Mouse (Mus musculus) stomach, embryonic 14.5 days (tissue): ENCODE data around the gene Pkd1l3. TPM values are rescaled to one million over a fixed set of nuclear protein-coding genes. Genes with fewer than 3 reads are reported as not detected.
A peak's percentile ranks its signal among the peaks of the same experiment; 100 is the strongest.

ENCODE experiments used
- ATAC-seq: fragments of 200-750 bp; cut with Nextera tagmentation; 2 replicates; pipeline ENCODE4 v1.8.0; 2017; ENCODE audit warnings: low read depth, moderate TSS enrichment; ENCODE audit not compliant: insufficient number of reproducible peaks, insufficient read depth, low FRiP score
- H3K27ac ChIP-seq: fragments of 300-500 bp; sonication (generic); 2 replicates; pipeline ENCODE4 v1.5.1; 2014; ENCODE audit warnings: mild to moderate bottlenecking, low read length, moderate library complexity, mixed read lengths
- H3K27me3 ChIP-seq: fragments of 300-500 bp; sonication (generic); 2 replicates; pipeline ENCODE4 v1.6.1; 2014; ENCODE audit warnings: low read length, control low read depth, mixed read lengths; ENCODE audit not compliant: control insufficient read depth, insufficient read depth
- H3K36me3 ChIP-seq: fragments of 300-500 bp; sonication (generic); 2 replicates; pipeline ENCODE4 v1.6.1; 2014; ENCODE audit warnings: mild to moderate bottlenecking, control low read depth, low read length, moderate library complexity, mixed read lengths; ENCODE audit not compliant: control insufficient read depth, insufficient read depth
- H3K4me1 ChIP-seq: fragments of 300-500 bp; sonication (generic); 2 replicates; pipeline ENCODE4 v1.6.1; 2014; ENCODE audit warnings: low read length, control low read depth, mixed read lengths; ENCODE audit not compliant: control insufficient read depth, insufficient read depth
- H3K4me2 ChIP-seq: fragments of 300-500 bp; sonication (generic); replicated peaks from 2 replicates; pipeline ENCODE4 v1.6.1; 2014; ENCODE audit warnings: low read depth, low read length, control low read depth
- H3K4me3 ChIP-seq: fragments of 300-500 bp; sonication (generic); 2 replicates; pipeline ENCODE4 v1.5.1; 2014; ENCODE audit warnings: low read depth, low read length, control low read depth
- H3K9ac ChIP-seq: fragments of 300-500 bp; sonication (generic); replicated peaks from 2 replicates; pipeline ENCODE4 v1.6.1; 2014; ENCODE audit warnings: low read depth, mild to moderate bottlenecking, control low read depth, low read length, moderate library complexity, mixed read lengths
- H3K9me3 ChIP-seq: fragments of 300-500 bp; sonication (generic); 2 replicates; pipeline ENCODE4 v1.6.1; 2016; ENCODE audit warnings: low read depth, low read length, control low read depth; ENCODE audit not compliant: control insufficient read depth
- WGBS: fragments of 180-500 bp; shearing (Covaris S2); extraction: QIAGEN DNeasy Blood & Tissue Kit; methylation state at CpG from one replicate; pipeline ENCODE4 v1.1.7; 2014; 5-methylcytosine and 5-hydroxymethylcytosine counted together
- polyA plus RNA-seq: library from polyadenylated mRNA; unstranded; fragments of >200 nt; fragmentation: Nextera tagmentation; extraction: Ambion mirVana; gene quantifications from 2 replicates; pipeline ENCODE4 v1.2.1, GENCODE M21; 2014

The Pkd1l3 gene
- polyA plus RNA-seq, 1 experiment from 2014 or later = not detected

DNA sequence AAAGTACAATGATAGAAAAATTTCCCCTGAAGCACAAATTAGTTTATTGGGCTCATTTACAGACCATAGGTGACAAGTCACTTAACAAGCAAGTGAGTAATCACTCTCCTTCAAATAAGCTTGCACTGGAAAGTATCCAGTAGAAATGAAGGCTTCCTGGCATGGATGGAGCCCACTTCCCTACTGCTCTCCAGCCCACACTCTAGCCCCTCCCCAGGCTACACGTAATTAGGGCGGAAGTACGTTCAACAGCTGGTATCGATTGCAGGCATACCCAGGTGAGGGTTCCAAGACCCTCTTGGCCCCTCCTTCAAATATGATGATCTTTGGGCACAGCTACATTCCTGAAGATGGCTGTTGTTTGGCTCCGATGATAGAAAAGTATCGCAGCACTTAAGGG is 79.8 kb downstream of the Pkd1l3 start:
- Histone ChIP-seq H3K9me3 (no peaks in the 10 kb centered on the region), H3K9ac (no peak overlapping the region), H3K4me2 (peak overlapping the region; percentile 47), H3K36me3 (no peaks in the 10 kb centered on the region), H3K27ac (no peak overlapping the region), H3K4me3 (0 out of 2 replicates have a peak overlapping the region, but pooled peaks have one; percentile 98), H3K27me3 (no peaks in the 10 kb centered on the region), H3K4me1 (peaks cover 21% of the 10 kb centered on the region)
- 59% methylated on average over 6 of the region's 6 CpGs for WGBS
- ATAC-seq = no peak

DNA sequence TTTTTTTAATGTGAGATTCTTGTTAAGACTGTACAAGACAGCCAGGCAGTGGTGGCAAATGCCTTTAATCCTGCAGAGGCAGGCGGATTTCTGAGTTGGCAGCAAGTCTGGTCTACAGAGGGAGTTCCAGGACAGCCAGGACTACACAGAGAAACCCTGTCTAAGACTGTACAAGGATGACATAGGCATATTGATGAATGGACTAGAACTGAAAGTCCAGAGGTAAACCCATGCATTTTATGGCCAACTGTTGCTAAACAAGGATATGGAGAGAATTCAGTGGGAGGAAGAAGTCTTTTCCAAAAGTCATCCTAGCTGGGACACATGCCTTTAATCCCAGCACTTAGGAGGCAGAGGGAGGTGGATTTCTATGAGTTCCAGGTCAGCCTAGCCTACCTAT is 83.4 kb downstream of the Pkd1l3 start:
- H3K36me3 ChIP-seq = no peaks in the 10 kb centered on the region
- no peak overlapping the region for H3K9ac ChIP-seq
- no peaks in the 10 kb centered on the region for H3K9me3 ChIP-seq
- no peak overlapping the region for H3K4me3 ChIP-seq
- 95% methylated on average over 1 of the region's 1 CpGs for WGBS
- H3K4me1 ChIP-seq = peaks cover 2% of the 10 kb centered on the region; the same call in 1 of the 2 replicates
- H3K4me2 ChIP-seq = no peak overlapping the region
- ATAC-seq = no peak
- no peak overlapping the region for H3K27ac ChIP-seq
- H3K27me3 ChIP-seq = no peaks in the 10 kb centered on the region

DNA sequence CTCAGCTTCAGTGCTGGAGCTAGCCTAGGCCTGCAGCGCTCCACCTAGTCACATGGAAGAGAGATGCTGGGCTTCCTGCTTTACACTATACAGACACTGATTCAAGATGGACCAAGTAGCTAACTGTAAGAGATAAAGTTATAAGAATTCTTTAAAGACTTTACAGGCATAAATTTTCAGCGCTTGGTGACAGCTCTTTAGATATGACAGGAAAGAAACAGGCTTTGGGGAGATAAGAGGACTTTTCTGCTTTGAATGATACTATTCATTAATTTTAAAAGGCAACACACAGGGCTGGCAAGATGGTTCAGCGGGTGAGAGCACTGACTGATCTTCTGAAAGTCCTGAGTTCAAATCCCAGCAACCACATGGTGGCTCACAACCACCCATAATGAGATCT is 84.2 kb downstream of the Pkd1l3 start:
- peaks cover 2% of the 10 kb centered on the region; the same call in 1 of the 2 replicates for H3K4me1 ChIP-seq
- H3K9me3 ChIP-seq = no peaks in the 10 kb centered on the region
- H3K4me2 ChIP-seq = no peak overlapping the region
- H3K4me3 ChIP-seq = no peak overlapping the region
- no peak for ATAC-seq
- H3K9ac ChIP-seq = no peak overlapping the region
- H3K27me3 ChIP-seq = no peaks in the 10 kb centered on the region
- 76% methylated on average over 3 of the region's 3 CpGs for WGBS
- H3K36me3 ChIP-seq = no peaks in the 10 kb centered on the region
- no peak overlapping the region for H3K27ac ChIP-seq

DNA sequence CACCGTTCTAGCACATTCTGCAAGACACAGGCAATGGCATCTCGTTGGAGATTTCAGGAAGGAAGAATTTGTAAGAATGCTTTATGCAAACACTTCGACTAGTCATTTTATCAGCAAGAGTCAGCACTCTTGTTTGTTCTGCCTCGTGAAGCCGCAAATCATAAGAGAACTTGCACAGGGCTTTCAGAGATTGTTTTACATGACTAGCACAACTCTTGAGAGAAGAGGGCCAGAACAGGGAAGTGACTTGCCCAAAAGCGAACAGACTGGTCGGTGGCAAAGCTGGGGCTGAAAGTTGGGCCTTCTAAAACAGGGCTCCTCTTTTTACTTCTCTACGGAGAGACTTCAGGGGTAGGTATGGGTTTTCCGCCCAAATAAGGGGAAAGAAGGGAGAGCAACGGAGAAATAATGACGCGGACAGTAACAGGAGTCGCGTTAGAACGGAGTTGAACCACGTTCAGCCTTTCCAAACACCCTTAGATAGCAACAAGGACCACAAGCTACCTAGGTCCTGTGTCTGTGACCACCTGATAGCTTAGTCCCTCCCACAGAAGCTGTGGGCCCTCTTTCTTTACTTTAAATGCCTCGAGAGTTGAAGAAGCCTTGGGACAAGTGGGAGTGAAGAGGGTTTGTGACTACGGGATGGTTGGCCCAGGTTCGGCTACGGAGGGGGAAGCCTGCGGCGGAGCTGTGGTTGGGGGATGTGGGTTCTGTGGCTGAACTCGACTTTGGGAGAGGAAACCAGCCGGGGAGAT is 90.4 kb downstream of the Pkd1l3 start:
- peak overlapping the region; percentile 94 for H3K4me3 ChIP-seq
- no peaks in the 10 kb centered on the region for H3K27me3 ChIP-seq
- no peaks in the 10 kb centered on the region for H3K9me3 ChIP-seq
- 7% methylated on average over 24 of the region's 24 CpGs for WGBS
- ATAC-seq = peak; percentile 21; the same call in 1 of the 2 replicates
- peaks cover 10% of the 10 kb centered on the region; the same call in 1 of the 2 replicates for H3K4me1 ChIP-seq
- peak overlapping the region; percentile 96 for H3K27ac ChIP-seq
- peak overlapping the region; percentile 52 for H3K4me2 ChIP-seq
- H3K36me3 ChIP-seq = peaks cover 19% of the 10 kb centered on the region
- peak overlapping the region; percentile 34; the same call in 1 of the 2 replicates for H3K9ac ChIP-seq

DNA sequence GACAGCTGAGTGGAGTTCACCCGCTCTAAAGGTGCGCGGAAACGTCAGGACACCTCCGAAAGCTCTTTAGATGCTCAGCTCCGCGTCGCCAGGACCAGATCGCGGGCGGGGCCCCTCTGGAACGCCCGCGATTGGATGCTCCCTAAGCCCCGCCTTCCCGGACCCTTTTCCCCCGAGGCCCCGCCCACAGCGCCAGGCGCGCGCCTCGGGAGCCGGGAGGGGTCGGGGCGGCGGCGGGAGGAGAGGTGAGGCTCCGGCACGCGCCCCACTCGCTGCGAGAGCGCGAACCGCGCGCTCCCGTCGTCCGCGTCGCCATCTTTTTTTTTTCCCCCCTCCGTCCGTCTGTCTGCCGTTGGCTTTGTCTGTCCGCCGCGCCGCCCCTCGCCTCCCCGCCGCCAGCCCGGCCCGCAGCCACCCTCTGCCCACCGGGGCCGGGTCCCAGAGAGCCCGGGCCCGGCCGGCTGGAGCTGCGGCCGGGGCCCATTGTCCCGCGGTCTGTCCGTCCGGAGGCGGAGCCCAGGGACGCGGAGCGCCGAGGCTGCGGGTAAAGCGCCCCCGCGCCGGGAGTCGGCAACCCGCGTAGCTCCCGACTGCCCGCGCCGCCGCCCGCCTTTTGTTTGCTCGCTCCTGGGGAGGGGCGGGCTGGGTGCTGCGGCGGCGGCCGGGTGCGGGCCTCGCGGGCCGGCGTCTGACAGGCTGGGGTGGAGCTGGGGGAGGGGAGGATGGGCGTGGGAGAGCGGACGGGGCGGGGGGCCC is 91.2 kb downstream of the Pkd1l3 start, which contains the start of gene Zfp821:
Zfp821 (plus strand) TSS at position 227 of the 756 bp plus-strand sequence.
- peak within 1 kb of the TSS; percentile 96 for H3K27ac ChIP-seq
- under 1% methylated on average over 77 of the region's 100 CpGs for WGBS
- peak within 1 kb of the TSS; percentile 97 for H3K9ac ChIP-seq
- peaks cover 25% of the 10 kb centered on the region for H3K36me3 ChIP-seq
- peak; percentile 87 for ATAC-seq
- peaks cover 10% of the 10 kb centered on the region; the same call in 1 of the 2 replicates for H3K4me1 ChIP-seq
- H3K27me3 ChIP-seq = no peaks in the 10 kb centered on the region
- H3K4me2 ChIP-seq = peak within 1 kb of the TSS; percentile 91
- H3K4me3 ChIP-seq = peak within 1 kb of the TSS; percentile 94
- H3K9me3 ChIP-seq = no peaks in the 10 kb centered on the region

DNA sequence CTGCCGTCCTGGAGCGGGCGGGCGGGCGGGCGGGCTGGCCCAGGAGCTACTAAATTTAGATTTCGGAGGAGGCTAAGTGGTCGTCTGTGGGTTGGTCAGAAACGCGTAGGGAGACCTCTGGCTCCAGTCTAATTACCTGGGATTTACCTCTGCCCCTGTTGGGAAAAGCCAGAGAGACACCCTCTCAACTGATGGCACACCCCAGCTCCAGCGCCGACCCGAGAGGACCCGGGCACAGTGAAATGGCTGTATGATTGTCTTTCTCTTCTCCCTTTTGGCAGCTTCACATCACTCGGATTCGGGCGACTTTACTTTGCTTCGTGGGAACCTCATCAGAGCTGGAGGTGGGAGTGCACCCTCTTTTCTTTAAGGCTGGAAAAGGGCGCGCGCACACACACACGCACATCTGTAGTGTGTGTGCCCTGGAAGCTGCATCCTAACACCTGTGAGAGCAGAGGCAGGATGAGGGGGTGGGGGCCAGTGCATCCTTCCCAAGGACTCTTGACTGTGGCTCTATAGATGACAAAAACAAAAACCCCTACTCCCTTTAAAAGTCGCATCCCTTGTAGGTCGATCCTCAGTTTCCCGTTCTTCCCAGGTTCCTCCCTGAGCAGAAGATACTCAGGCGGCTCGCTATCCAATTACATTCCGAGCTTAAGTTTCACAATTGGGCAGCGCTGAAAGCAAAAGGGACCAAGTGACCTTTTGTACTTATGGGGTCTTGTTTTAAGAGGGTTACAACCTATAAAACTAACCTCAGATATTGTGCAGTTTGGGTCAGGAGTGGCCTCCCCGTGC is 92.0 kb downstream of the Pkd1l3 start:
- under 1% methylated on average over 30 of the region's 30 CpGs for WGBS
- Histone ChIP-seq H3K4me2 (peak overlapping the region; percentile 91), H3K4me3 (peak overlapping the region; percentile 94), H3K27ac (peak overlapping the region; percentile 96), H3K27me3 (no peaks in the 10 kb centered on the region), H3K36me3 (peaks cover 33% of the 10 kb centered on the region), H3K9ac (peak overlapping the region; percentile 97), H3K9me3 (no peaks in the 10 kb centered on the region), H3K4me1 (peaks cover 10% of the 10 kb centered on the region; the same call in 1 of the 2 replicates)
- ATAC-seq = no peak; the same call in 1 of the 2 replicates

DNA sequence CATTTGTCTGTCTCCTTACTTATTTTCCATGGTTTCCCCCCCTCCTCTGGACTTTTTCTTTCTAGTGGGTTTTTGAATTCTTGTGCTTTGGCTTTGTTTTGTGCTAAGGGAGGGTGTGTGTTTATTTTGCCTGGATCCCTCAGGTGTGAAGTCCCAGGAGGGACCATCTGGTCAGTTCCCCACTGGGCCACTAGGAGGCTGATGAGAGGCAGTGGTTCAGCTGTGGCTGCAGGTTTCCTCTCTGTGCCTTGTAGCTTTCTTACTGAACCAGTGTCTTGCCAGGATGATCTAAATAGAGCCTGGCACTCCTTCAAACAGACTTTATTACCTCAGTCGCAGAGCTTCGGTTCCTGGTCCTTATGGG is 92.5 kb downstream of the Pkd1l3 start:
- Histone ChIP-seq H3K27me3 (no peaks in the 10 kb centered on the region), H3K4me2 (peak overlapping the region; percentile 91), H3K9me3 (no peaks in the 10 kb centered on the region), H3K4me1 (peaks cover 10% of the 10 kb centered on the region; the same call in 1 of the 2 replicates), H3K9ac (peak overlapping the region; percentile 97; the same call in 1 of the 2 replicates), H3K36me3 (peaks cover 37% of the 10 kb centered on the region), H3K27ac (no peak overlapping the region), H3K4me3 (peak overlapping the region; percentile 94)
- 29% methylated on average over 2 of the region's 2 CpGs for WGBS
- 0 out of 2 replicates have a peak, but pooled peaks have one; percentile 53 for ATAC-seq

DNA sequence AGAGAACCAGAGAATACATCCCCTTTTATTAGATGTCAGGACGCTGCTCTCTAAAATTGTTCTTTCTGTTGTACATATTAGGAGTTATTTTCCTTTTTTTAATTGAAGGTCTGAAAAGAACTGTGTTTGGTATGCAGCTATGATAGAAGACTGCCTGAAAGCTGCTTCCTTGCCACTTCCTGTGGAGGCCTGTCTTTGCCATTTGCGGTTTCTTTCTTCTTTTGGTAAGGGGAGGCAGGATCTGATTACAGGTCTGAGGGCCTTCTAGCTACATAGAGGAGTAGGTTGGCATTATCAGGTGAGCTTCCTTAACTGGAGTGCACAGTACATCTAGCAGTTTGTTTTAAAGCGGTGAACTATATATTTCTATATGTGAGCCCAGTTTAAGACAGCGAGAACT is 93.6 kb downstream of the Pkd1l3 start:
- no peaks in the 10 kb centered on the region for H3K27me3 ChIP-seq
- H3K36me3 ChIP-seq = peaks cover 47% of the 10 kb centered on the region
- H3K4me2 ChIP-seq = no peak overlapping the region
- ATAC-seq = no peak
- H3K4me3 ChIP-seq = no peak overlapping the region
- H3K9ac ChIP-seq = no peak overlapping the region
- peaks cover 10% of the 10 kb centered on the region; the same call in 1 of the 2 replicates for H3K4me1 ChIP-seq
- H3K27ac ChIP-seq = no peak overlapping the region
- no peaks in the 10 kb centered on the region for H3K9me3 ChIP-seq
- WGBS = 94% methylated on average over 4 of the region's 4 CpGs
